Mouse (Mus musculus): Measurements from ENCODE around the gene Sept8.

The Sept8 gene

DNA sequence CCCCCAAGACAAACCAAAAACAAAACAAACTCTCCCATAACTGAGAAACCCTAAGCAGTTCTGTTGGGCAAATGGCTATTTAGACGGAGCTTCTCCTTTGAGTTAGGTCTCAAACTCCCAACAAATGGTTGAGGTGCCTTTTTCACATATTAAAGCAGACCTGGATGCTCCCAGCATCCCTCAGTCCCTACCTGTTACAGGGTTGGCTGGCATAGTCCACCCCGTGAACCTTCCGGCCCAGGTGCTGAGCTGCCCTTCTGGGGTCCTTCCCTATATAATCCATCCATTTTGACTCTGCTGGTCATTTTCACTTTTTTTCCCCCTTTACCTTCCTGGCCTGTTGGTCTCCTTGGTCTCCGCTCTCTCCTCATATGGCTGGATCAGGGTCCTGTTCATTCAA, 47.6 kb downstream of the Sept8 start:
- intact Hi-C loops (cut with DNase I), result no loop called here

DNA sequence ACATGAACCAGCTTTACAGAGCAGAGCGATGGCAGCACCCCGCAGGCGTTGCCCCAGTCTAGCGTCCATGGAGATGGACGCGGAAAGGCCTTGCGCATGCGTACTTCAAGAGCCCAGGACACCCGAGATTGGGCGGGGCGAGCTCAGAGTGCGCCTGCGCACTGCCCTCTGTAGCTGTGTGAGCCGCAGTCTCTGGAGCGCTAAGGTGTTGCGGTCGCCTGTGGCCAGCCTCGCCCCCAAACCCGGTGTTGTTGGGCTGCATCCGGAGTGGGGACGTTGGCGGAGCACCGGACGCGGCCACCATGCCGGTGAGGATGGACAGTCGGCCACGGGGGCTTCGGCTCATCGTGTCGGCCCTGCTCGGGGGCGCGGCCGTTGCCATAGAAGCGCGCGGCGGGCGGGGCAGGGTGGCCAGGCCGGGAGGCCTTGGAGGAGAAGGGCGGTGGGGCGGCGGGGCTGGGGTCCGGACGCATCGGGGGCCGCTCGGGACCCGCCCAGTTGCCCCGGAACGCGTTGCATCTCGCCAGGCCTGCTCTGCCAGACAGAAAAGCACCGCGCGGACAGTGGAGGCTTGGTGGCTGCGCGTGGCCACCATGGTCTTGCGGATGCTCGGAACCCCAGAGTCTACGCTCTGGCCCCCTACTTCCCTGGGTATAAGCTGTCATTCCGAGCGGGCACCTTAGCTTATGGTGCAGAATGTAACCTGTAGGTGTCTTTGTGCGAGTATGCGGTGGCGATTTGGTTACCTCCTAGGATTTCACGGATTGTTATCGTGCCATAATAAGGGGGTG, 48.4 kb downstream of the Sept8 start, which contains the start of gene Kif3a:
Gene Kif3a, plus strand, starts transcription at position 156 of the 791 bp plus-strand sequence.
- intact Hi-C loops (cut with DNase I), result no loop called here

- intact Hi-C loops (cut with DNase I), result no loop called here
Observed at GRCm38 (mm10) chr11:53580562-53580961, 61.5 kb downstream of the Sept8 start.

DNA sequence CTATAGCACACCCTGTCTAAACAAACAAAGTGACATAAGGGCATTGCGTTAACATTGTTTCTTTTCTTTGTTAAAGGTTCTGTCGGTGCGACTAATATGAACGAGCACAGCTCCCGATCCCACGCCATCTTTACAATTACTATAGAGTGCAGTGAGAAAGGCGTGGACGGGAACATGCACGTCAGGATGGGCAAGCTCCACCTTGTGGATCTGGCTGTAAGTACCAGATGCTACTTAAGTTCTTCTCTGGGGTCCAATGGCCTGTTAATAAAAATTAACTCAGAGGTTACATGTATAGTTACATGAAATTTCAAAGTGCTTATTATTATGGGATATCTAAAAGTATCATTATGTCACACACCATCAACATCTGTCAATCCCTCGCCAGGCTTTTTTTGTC, 64.1 kb downstream of the Sept8 start:
- intact Hi-C loops (cut with DNase I), result no loop called here

GRCm38 (mm10) chr11:53584849-53585248, 65.8 kb downstream of the Sept8 start:
- intact Hi-C loops (cut with DNase I), result loop anchor here (5.0 kb wide), 1 partner anchor 42 kb away; no protein-coding TSS in a partner anchor

DNA sequence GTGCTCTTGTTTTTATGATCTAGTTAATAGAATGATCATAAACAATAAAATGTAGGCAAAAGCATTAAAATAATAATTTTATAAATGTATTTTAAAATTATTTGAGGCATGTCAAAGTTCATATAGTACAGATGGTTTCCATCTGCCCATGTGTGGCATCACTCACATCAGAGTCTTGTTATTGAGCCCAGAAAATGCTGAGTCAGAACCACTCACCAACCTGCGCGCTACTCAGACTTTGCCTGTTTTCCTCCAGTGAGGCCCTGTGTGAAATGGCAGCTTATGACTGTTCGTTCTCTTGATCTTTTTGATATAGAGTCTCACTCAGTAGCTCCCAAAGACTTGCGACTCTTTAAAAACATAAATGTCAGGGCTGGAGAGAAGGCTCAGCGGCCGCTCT, 66.5 kb downstream of the Sept8 start:
- intact Hi-C loops (cut with DNase I), result loop anchor here (5.0 kb wide), 1 partner anchor 42 kb away; no protein-coding TSS in a partner anchor

DNA sequence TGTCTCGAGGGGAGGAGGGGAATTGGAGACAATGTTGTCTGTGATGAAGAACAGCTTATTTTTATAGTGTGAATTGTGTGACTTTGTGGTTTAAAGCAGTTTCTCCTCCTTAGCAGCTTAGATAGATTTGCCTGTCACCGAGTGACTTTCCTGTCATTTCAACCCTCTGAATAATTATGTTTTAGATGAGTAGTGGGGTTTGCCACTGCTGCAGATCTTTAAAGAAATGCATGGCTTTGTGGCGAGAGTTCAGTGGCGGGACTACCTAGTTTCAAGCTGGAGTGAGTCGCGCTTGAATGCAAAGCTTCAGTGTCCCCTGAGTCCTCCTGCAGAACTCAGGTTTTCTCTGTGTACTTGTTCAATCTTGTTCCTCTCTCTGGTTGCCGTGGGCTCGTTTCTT, 69.2 kb downstream of the Sept8 start:
- intact Hi-C loops (cut with DNase I), result loop anchor here (5.0 kb wide), 1 partner anchor 39 kb away; no protein-coding TSS in a partner anchor

GRCm38 (mm10) chr11:53590368-53590768, 71.3 kb downstream of the Sept8 start:
- intact Hi-C loops (cut with DNase I), result loop anchor here (1.0 kb wide), 1 partner anchor 12 kb away; no protein-coding TSS in a partner anchor

GRCm38 (mm10) chr11:53591116-53591515, 72.1 kb downstream of the Sept8 start:
- intact Hi-C loops (cut with DNase I), result no loop called here
